Mouse (Mus musculus): ENCODE measurements around the gene Tbcel. TPM values are rescaled to one million over a fixed set of nuclear protein-coding genes. Genes with fewer than 3 reads are reported as not detected.

The Tbcel gene
- polyA plus RNA-seq, 1 experiment from 2014 or later: 7.6 TPM

- Histone ChIP-seq H3K4me1 (ENCODE audit: insufficient read depth) (0 out of 2 replicates have a peak, but pooled peaks cover 5% of the 10 kb centered on the region), H3K4me2 (ENCODE audit: low read depth, low read length) (no peak overlapping the region), H3K9ac (replicated peaks) (no peak overlapping the region), H3K27me3 (ENCODE audit: insufficient read depth, low read length) (no peaks in the 10 kb centered on the region), H3K36me3 (replicated peaks; ENCODE audit: insufficient read depth, low read length) (no peaks in the 10 kb centered on the region), H3K9me3 (ENCODE audit: low read length) (no peaks in the 10 kb centered on the region), H3K4me3 (ENCODE audit: low read depth, low read length) (no peak overlapping the region), H3K27ac (ENCODE audit: low read depth) (no peak overlapping the region)
- ATAC-seq: peak; percentile 43
- DNase-seq: peak; percentile 28
- 70% methylated on average over 16 of the region's 16 CpGs for whole genome bisulfite sequencing (ENCODE audit: insufficient replicate concordance)
- TF ChIP-seq EP300 (IDR thresholded peaks at IDR 0.05; ENCODE audit: low read depth) (no peak), CTCF (IDR thresholded peaks at IDR 0.05; ENCODE audit: low read depth) (no peak)
Observed at GRCm38 (mm10) chr9:42490589-42491382, 16.8 kb downstream of the Tbcel start.

- no peak for TF ChIP-seq EP300 (IDR thresholded peaks at IDR 0.05; ENCODE audit: low read depth)
- DNase-seq: no peak
- Histone ChIP-seq H3K4me3 (ENCODE audit: low read depth, low read length) (no peak overlapping the region), H3K9ac (replicated peaks) (no peak overlapping the region), H3K4me2 (ENCODE audit: low read depth, low read length) (no peak overlapping the region), H3K9me3 (ENCODE audit: low read length) (no peaks in the 10 kb centered on the region), H3K27me3 (ENCODE audit: insufficient read depth, low read length) (no peaks in the 10 kb centered on the region), H3K27ac (ENCODE audit: low read depth) (no peak overlapping the region), H3K4me1 (ENCODE audit: insufficient read depth) (0 out of 2 replicates have a peak, but pooled peaks cover 5% of the 10 kb centered on the region), H3K36me3 (replicated peaks; ENCODE audit: insufficient read depth, low read length) (no peaks in the 10 kb centered on the region)
- ATAC-seq: no peak
- 68% methylated on average over 1 of the region's 1 CpGs for WGBS (ENCODE audit: insufficient replicate concordance)
Observed at GRCm38 (mm10) chr9:42488071-42488470, 19.5 kb downstream of the Tbcel start.

- 32% methylated on average over 4 of the region's 4 CpGs for WGBS (ENCODE audit: insufficient replicate concordance)
- Histone ChIP-seq H3K36me3 (replicated peaks; ENCODE audit: insufficient read depth, low read length) (no peaks in the 10 kb centered on the region), H3K4me2 (ENCODE audit: low read depth, low read length) (no peak overlapping the region), H3K4me3 (ENCODE audit: low read depth, low read length) (no peak overlapping the region), H3K27ac (ENCODE audit: low read depth) (no peak overlapping the region), H3K4me1 (ENCODE audit: insufficient read depth) (0 out of 2 replicates have a peak, but pooled peaks cover 5% of the 10 kb centered on the region), H3K9me3 (ENCODE audit: low read length) (no peaks in the 10 kb centered on the region), H3K9ac (replicated peaks) (no peak overlapping the region), H3K27me3 (ENCODE audit: insufficient read depth, low read length) (no peaks in the 10 kb centered on the region)
- peak; percentile 76 for TF ChIP-seq EP300 (IDR thresholded peaks at IDR 0.05; ENCODE audit: low read depth)
- TF ChIP-seq CTCF (IDR thresholded peaks at IDR 0.05; ENCODE audit: low read depth): no peak
- peak; percentile 91 for ATAC-seq
- peak; percentile 34 for DNase-seq
Observed at GRCm38 (mm10) chr9:42486913-42487312, 20.7 kb downstream of the Tbcel start.

- Histone ChIP-seq H3K4me3 (ENCODE audit: low read depth, low read length) (no peak overlapping the region), H3K4me1 (ENCODE audit: insufficient read depth) (0 out of 2 replicates have a peak, but pooled peaks cover 5% of the 10 kb centered on the region), H3K9ac (replicated peaks) (no peak overlapping the region), H3K9me3 (ENCODE audit: low read length) (no peaks in the 10 kb centered on the region), H3K36me3 (replicated peaks; ENCODE audit: insufficient read depth, low read length) (no peaks in the 10 kb centered on the region), H3K27me3 (ENCODE audit: insufficient read depth, low read length) (no peaks in the 10 kb centered on the region), H3K4me2 (ENCODE audit: low read depth, low read length) (no peak overlapping the region), H3K27ac (ENCODE audit: low read depth) (no peak overlapping the region)
- ATAC-seq (peak; percentile 40; the same call in 1 of the 2 replicates), DNase-seq (no peak)
- 90% methylated on average over 1 of the region's 1 CpGs for WGBS (ENCODE audit: insufficient replicate concordance)
- TF ChIP-seq EP300 (IDR thresholded peaks at IDR 0.05; ENCODE audit: low read depth) (peak; percentile 36; the same call in 1 of the 2 replicates), CTCF (IDR thresholded peaks at IDR 0.05; ENCODE audit: low read depth) (no peak)
Observed at GRCm38 (mm10) chr9:42484667-42485066, 22.9 kb downstream of the Tbcel start.

GRCm38 (mm10) chr9:42482944-42483343 is 24.7 kb downstream of the Tbcel start:
- Histone ChIP-seq H3K36me3 (replicated peaks; ENCODE audit: insufficient read depth, low read length) (no peaks in the 10 kb centered on the region), H3K27ac (ENCODE audit: low read depth) (no peak overlapping the region), H3K9ac (replicated peaks) (no peak overlapping the region), H3K4me1 (ENCODE audit: insufficient read depth) (0 out of 2 replicates have a peak, but pooled peaks cover 5% of the 10 kb centered on the region), H3K4me3 (ENCODE audit: low read depth, low read length) (no peak overlapping the region), H3K27me3 (ENCODE audit: insufficient read depth, low read length) (no peaks in the 10 kb centered on the region), H3K9me3 (ENCODE audit: low read length) (no peaks in the 10 kb centered on the region), H3K4me2 (ENCODE audit: low read depth, low read length) (no peak overlapping the region)
- no peak for TF ChIP-seq CTCF (IDR thresholded peaks at IDR 0.05; ENCODE audit: low read depth)
- TF ChIP-seq EP300 (IDR thresholded peaks at IDR 0.05; ENCODE audit: low read depth): no peak
- no peak for DNase-seq
- WGBS (ENCODE audit: insufficient replicate concordance): 74% methylated on average over 1 of the region's 1 CpGs
- ATAC-seq: no peak

GRCm38 (mm10) chr9:42476166-42476565 is 31.4 kb downstream of the Tbcel start:
- H3K36me3 ChIP-seq (replicated peaks; ENCODE audit: insufficient read depth, low read length): no peaks in the 10 kb centered on the region
- no peak for TF ChIP-seq CTCF (IDR thresholded peaks at IDR 0.05; ENCODE audit: low read depth)
- TF ChIP-seq EP300 (IDR thresholded peaks at IDR 0.05; ENCODE audit: low read depth): no peak
- no peak overlapping the region for H3K4me2 ChIP-seq (ENCODE audit: low read depth, low read length)
- H3K9me3 ChIP-seq (ENCODE audit: low read length): no peaks in the 10 kb centered on the region
- H3K27me3 ChIP-seq (ENCODE audit: insufficient read depth, low read length): no peaks in the 10 kb centered on the region
- H3K4me3 ChIP-seq (ENCODE audit: low read depth, low read length): no peak overlapping the region
- WGBS (ENCODE audit: insufficient replicate concordance): 71% methylated on average over 4 of the region's 4 CpGs
- DNase-seq (no peak), ATAC-seq (no peak)
- no peak overlapping the region for H3K9ac ChIP-seq (replicated peaks)
- peaks cover 10% of the 10 kb centered on the region for H3K4me1 ChIP-seq (ENCODE audit: insufficient read depth)
- no peak overlapping the region for H3K27ac ChIP-seq (ENCODE audit: low read depth)

Data from liver, postnatal 0 days (tissue).